Mouse (Mus musculus) spleen, postnatal 0 days (tissue): Measurements from ENCODE around the gene Ndufaf2. TPM values are rescaled to one million over a fixed set of nuclear protein-coding genes. Genes with fewer than 3 reads are reported as not detected.

Experiments used
- polyA plus RNA-seq: library from polyadenylated mRNA; unstranded; fragments of >200 nt; fragmentation: Nextera tagmentation; extraction: Ambion mirVana; gene quantifications from 2 replicates; pipeline ENCODE4 v1.2.1, GENCODE M21; 2015

The Ndufaf2 gene
- 37.1 and 38.6 TPM in 2 replicates for polyA plus RNA-seq

DNA sequence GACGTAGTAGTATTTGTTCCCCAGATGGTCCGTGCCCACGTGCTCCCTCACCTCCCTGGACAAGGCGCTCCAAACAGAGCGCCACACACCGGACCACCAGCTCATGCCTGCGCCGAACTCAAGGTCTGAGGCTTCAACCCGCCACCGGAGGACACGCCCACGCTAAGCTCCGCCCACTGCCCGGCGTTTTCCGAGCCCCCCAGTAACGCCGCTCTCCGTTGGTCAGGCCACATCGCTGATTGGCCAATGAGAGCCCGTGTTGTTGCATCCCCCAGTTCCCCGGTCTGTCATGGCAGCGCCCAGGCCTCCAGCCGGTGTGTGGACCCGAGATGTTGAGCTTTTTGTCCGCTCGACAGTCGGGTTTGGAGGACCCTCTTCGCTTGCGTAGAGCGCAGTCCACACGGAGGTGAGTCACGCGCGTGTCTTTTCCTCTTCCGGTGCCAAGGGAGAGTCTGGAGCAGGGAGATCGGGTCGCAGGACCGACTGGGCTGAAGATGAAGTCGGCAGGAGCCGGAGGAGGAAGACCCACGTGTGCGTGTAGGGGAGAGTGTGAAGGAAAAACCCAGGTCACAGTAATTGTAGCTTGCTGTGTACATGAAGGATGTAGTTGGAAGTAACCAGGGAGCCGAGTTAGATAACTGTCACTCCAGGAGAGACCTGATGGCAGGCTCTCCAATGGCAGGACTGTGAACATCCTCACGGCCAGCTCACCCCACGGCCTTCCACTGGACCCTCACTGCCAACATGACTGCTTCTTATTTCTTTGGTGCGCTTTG, at the start of gene Ndufaf2, which contains the start of gene Ercc8:
Ndufaf2 (minus strand) TSS at position 159 of the 776 bp plus-strand sequence.
Ercc8 (plus strand) TSS at position 267 of the 776 bp plus-strand sequence.

DNA sequence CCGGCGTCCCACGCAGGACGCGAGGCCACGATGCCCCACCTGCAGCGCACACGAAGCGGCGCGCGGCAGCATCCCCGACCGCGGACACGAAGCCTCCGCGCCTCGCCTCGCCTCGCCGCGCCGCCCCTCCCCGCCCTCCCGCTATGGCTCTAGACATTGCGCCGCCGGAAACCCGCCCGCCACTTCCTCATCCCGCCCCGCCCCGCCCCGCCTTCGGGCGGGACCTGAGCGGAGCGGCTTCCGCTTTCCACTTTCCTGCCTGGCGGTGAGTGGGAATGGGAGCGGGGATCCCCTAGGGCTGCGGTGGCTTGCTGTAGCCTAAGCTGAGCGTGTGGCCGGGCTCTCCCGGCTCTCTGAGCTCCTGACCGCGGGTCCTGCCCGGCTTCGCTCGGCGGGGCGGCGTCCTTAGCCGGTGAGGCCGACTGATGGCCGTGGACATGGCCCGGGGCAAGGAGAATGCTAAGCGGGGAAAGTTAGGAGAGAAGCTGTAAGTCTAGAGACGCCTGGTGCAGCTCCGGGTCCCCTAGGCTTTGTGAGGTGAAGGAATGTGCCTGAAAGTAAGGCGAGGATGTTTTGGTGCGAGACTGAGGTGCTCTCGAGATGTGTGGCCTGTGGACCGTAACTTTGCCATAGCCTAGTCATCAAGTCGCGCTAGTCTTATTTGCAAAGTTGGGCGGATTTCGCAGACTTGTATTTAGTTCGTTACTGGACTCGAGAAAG, 114.0 kb downstream of the Ndufaf2 start, which contains the start of gene Smim15:
Smim15 (plus strand) TSS at position 225 of the 720 bp plus-strand sequence.

Other genes starting within 250 kb of the Ndufaf2 start
- 31.6 and 34.0 TPM in 2 replicates for gene Smim15, start 114.2 kb downstream of the Ndufaf2 start, polyA plus RNA-seq
- gene Ercc8, start 108 bp upstream of the Ndufaf2 start, polyA plus RNA-seq: 7.3 and 9.9 TPM in 2 replicates
- gene Elovl7, start 55.8 kb upstream of the Ndufaf2 start, polyA plus RNA-seq: 1.2 and 1.9 TPM in 2 replicates
- 13.6 and 16.0 TPM in 2 replicates for gene Depdc1b, start 157.7 kb upstream of the Ndufaf2 start, polyA plus RNA-seq